Mouse (Mus musculus) thymus, postnatal 36 days (tissue): ENCODE results near the gene Gabrb1.
A peak's percentile ranks its signal among the peaks of the same experiment; 100 is the strongest.
"Not testable (repeated sequence)": the region's sequence is repeated elsewhere in the genome, so short reads cannot be mapped to it uniquely, and the experiment has no call there.

ENCODE experiments used
- DNase-seq, 2 experiments: peaks; one replicate each; pipeline ENCODE4 v3.0.0; 2022; ENCODE audit warnings: mixed read lengths in 2 of 2

Gene Gabrb1

GRCm38 (mm10) chr5:72043226-72044151 is 385.6 kb downstream of the Gabrb1 start:
- no peak for DNase-seq

GRCm38 (mm10) chr5:72046261-72046660 is 388.3 kb downstream of the Gabrb1 start:
- DNase-seq: no peak

DNA sequence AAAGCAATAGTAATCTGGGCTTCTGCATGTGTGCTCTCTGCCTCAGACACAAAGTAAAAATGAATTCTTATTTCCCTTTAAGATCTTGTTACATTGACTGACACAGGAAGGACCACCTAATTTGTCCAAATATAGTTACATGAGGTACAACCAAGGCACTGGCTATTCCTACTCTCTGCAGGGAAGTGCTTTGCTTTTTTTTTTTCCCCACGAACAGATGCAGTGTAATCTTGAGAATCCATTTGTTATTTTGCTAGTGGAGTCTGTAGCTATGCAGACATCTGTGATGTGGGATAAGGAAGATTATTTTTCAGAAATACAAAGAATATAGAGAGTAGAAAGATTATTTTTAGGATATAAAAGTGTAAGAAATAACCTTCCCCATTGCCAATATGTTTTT is 406.2 kb downstream of the Gabrb1 start:
- no peak for DNase-seq

DNA sequence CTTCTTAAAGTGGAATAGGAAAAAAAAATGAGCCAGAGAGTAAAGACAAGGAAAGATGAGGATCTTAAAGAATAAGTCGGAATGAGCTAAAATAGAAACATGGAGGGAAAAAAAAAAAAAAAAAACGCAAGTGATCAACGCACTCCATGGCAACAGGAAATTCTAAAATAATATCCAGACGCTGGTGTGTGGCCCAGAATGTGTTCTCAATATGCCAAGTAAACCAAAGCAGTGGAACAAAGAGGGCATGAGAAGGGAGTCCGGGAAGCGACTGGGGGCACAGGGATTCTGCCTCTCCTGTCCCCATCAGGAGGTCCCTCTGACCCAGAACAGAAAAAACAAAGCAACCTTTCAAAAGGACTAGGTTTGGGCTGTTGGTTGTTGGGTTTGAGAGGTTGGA is 410.9 kb downstream of the Gabrb1 start:
- no peak for DNase-seq

DNA sequence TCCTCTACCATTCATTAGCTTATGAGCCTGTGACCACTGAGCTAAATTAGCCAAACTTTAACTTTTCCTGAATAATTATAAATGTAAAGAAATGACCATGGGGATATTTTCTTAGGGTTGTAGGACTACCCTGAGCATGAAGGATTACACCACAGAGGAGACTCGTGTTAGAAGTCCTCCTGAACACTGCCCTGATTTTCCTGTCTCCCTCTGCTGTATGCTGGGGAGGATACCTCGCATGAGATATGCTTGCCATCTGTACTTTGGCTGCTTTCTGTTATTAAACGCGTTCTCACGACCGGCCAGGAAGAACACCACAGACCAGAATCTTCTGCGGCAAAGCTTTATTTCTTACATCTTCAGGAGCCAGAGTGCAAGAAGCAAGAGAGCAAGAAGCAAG is 411.5 kb downstream of the Gabrb1 start:
- DNase-seq: not testable (repeated sequence)

GRCm38 (mm10) chr5:72076781-72077180 is 418.9 kb downstream of the Gabrb1 start:
- DNase-seq: no peak

- peak in 1 of 2 experiments; percentile 4 for DNase-seq
Measured at GRCm38 (mm10) chr5:72086518-72086917, 428.6 kb downstream of the Gabrb1 start.

DNA sequence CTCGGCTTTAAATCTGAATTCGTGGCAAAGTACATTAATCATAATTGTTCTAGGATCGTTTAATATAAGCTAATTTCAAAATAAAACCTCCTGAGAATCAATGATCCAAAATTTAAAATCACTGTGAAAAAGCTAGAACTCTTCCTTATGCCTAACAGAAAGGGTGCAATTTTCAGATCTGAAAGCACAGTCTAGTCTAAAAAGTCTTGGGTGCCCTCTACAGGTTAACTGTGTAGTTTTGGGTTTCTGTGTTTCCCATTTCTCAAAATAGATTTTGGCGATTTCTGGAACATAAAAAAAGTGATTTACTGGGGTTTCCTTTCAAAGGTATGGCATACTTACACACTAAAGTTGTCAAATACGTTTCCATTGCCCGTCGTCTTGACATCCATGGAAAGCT is 436.7 kb downstream of the Gabrb1 start:
- DNase-seq: no peak

- no peak for DNase-seq
Measured at GRCm38 (mm10) chr5:72095015-72095414, 437.1 kb downstream of the Gabrb1 start.

GRCm38 (mm10) chr5:72104274-72104921 is 446.5 kb downstream of the Gabrb1 start:
- no peak for DNase-seq

GRCm38 (mm10) chr5:72122414-72123037 is 464.6 kb downstream of the Gabrb1 start:
- no peak for DNase-seq

GRCm38 (mm10) chr5:72126681-72127080 is 468.8 kb downstream of the Gabrb1 start:
- DNase-seq: no peak

DNA sequence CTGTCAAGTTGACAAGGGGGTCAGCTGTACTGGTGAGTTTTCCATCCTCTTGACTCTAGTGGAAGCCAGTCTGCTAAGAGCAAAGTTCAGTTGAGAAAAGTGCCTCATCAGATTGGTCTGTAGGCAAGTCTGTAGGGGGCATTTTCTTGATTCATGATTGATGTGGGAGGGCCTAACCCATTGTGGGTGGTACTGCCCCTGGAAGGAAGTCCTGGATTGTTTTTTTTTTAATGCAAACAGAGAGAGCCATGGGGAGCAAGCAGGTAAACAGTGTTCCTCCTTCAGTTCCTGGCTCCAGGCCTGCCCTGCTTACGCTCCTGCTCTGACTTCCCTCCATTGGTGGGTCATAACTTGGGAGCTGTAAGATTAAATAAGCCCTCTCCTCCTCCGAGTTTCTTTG is 476.0 kb downstream of the Gabrb1 start:
- no peak for DNase-seq

GRCm38 (mm10) chr5:72138256-72138655 is 480.3 kb downstream of the Gabrb1 start:
- DNase-seq: no peak

- no peak for DNase-seq
Measured at GRCm38 (mm10) chr5:72139619-72140018, 481.7 kb downstream of the Gabrb1 start.

GRCm38 (mm10) chr5:72148679-72149078 is 490.8 kb downstream of the Gabrb1 start:
- no peak for DNase-seq

DNA sequence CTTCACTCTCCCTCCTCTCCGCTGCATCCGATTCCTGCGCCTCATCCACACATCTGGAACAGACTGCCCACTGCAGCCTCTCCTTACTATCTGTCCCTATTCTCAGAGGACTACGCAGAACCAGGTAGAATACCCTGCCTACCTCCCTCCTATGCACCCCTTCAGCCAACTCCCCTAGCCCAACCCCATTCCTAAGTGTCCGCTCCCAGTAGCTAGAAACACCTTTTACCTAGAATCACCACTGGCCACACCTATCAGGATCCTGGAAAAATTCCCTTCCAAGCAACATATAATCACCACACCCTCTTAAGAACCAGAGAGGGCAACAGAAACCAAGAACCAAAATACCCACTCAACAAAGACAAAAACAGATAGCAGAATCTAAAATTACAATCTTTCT is 493.0 kb downstream of the Gabrb1 start:
- no peak for DNase-seq

- not testable (repeated sequence) for DNase-seq
Measured at GRCm38 (mm10) chr5:72155686-72156085, 497.8 kb downstream of the Gabrb1 start.

DNA sequence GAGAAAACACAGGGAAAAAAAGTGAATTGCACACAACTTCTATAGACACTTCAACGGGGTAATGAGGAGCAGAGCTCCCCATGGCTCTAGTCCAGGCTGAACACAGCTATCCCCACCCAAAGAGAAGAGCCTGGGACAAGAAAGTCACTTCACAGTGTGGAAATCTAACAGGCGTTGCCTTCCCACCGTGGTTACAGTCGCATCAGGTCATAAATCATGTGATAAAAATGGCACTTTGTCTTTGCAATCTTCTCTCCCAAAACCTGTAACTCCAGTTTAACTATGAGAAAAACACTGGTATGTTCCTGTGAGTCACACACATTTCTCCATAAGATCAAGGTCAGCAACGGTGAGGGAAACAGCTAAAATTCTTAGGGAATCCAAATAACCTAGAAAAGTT is 498.7 kb downstream of the Gabrb1 start:
- no peak for DNase-seq

- DNase-seq: no peak
Measured at GRCm38 (mm10) chr5:72158667-72159066, 500.8 kb downstream of the Gabrb1 start.

GRCm38 (mm10) chr5:72159537-72159936 is 501.6 kb downstream of the Gabrb1 start:
- DNase-seq: no peak

GRCm38 (mm10) chr5:72160781-72161485 is 503.0 kb downstream of the Gabrb1 start:
- DNase-seq: no peak

- DNase-seq: peak; percentile 28 to 36
Measured at GRCm38 (mm10) chr5:72162855-72163254, 504.9 kb downstream of the Gabrb1 start.
